Mouse (Mus musculus) olfactory bulb, adult 2 months (tissue): ENCODE results near the gene Rbbp4.

ENCODE experiments used
- CTCF ChIP-seq: fragments of 200-500 bp; IDR thresholded peaks from 2 replicates; pipeline ENCODE4 v1.5.1; 2012; ENCODE audit warnings: low read depth, mild to moderate bottlenecking, low read length, moderate library complexity; ENCODE audit not compliant: insufficient read depth
- POLR2A ChIP-seq: fragments of 200-500 bp; IDR thresholded peaks from 2 replicates; pipeline ENCODE4 v1.6.1; 2012; ENCODE audit warnings: mild to moderate bottlenecking, low read depth, low read length, moderate library complexity; ENCODE audit not compliant: insufficient read depth

GRCm38 (mm10) chr4:129292831-129293230, 42.3 kb downstream of the Rbbp4 start:
- TF ChIP-seq POLR2A = no peak
- no peak for TF ChIP-seq CTCF
